Mouse (Mus musculus) layer of hippocampus, postnatal 14 days (tissue): ENCODE data around the gene Cntd1. TPM values are rescaled to one million over a fixed set of nuclear protein-coding genes. Genes with fewer than 3 reads are reported as not detected.
"Not testable (repeated sequence)": the region's sequence is repeated elsewhere in the genome, so short reads cannot be mapped to it uniquely, and the experiment has no call there.

Experiments
- DNase-seq, 2 experiments: peaks; one replicate each; pipeline ENCODE4 v3.0.0; 2021 to 2022; ENCODE audit warnings: low spot score in 2 of 2, mixed read lengths in 1 of 2
- total RNA-seq, 2 experiments: library from RNA; stranded (reverse); gene quantifications; 2 replicates each; pipeline ENCODE4 v1.2.3; 2021

Gene Cntd1
- total RNA-seq, 2 experiments from 2014 or later, result 0.33 to 0.46 TPM

DNA sequence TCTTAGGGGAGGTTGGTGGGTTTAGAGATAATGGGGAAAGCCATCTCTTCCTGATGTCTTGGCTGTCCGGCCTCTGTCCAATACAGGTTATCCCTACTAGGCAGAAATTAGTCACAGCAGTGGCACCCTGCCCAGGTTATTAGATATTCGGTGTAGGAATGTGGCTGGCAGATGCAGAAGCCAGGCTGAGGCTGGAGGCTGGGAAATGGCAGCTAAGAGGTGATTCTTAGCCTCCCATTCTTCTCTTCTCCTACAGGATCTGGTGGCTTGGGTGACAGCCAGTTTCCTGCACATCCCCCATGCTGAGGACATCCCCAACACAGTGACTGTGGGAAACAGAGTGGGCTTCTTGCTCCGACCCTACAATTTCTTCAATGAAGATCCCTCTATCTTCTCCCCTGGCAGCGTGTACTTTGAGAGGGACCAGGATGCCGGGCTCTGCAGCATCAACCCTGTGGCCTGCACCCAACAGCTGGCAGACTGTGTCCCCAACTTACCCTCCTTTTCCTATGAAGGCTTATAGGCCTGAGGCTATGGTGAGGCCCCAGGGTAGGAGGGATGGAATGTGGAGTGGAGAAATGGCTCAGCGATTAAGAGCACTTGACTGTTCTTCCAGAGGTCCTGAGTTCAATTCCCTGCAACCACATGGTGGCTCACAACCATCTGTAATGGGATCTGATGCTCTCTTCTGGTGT is 50.3 kb downstream of the Cntd1 start:
- DNase-seq, result no peak

GRCm38 (mm10) chr11:101330371-101330924 is 51.6 kb downstream of the Cntd1 start, which contains the start of gene Aoc3:
Gene Aoc3, plus strand, starts transcription at chr11:101330605.
- DNase-seq, result no peak

- not testable (repeated sequence) for DNase-seq
Observed at GRCm38 (mm10) chr11:101330961-101331360, 52.1 kb downstream of the Cntd1 start.

DNA sequence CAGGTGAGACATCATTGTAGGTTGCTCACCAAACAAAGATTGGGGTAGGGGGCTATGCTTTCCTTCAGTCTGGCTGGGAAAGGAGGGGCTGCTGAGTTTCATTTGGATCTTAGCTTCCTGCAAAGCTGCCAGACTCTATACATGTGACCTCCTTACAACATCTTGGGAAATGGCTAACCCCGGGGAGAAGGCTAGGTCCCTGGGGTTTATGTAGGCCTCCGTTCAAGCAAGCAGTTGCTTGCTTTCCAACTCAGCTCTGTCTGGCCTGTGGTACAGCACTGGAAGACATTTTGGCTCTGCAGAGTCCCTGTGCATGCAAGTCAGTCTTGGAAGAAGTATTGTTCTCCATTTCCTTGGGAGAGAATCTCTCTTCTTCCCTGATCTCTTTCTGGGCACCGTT is 53.7 kb downstream of the Cntd1 start:
- no peak for DNase-seq

GRCm38 (mm10) chr11:101334023-101334422 is 55.2 kb downstream of the Cntd1 start:
- no peak for DNase-seq

DNA sequence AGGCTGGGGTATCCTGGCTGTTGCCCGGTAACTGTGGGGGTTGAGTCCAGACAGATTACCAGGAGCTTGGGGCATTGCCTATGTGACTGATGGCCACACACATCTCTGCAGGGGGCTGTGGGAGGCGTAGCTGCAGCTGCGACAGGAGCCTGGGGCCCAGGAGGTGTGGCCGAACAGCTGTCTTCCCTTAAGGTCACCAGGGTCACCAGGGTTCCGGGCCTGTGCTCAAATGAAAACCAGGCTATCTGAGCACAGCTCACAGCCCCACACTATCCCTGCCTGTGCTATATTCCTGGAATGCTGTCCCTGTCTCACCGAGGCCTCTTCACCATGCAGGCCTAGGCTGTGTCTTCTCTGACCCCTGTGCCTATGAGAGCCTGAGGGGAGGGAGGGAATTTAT is 55.7 kb downstream of the Cntd1 start:
- DNase-seq, result no peak

DNA sequence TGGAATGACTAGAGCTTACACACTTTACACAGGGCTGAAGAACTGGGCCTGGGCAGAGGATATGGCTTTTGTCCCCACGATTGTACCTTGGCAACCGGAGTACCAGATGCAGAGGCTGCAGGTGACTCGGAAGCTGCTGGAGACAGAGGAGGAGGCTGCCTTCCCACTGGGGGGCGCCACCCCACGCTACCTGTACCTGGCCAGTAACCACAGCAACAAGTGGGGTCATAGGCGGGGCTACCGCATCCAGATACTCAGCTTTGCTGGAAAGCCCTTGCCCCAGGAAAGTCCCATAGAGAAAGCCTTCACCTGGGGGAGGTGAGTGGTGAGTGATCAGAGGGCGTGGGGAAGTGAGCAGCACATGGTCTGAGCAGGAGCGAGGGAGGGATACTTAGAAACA is 56.9 kb downstream of the Cntd1 start:
- DNase-seq, result no peak

DNA sequence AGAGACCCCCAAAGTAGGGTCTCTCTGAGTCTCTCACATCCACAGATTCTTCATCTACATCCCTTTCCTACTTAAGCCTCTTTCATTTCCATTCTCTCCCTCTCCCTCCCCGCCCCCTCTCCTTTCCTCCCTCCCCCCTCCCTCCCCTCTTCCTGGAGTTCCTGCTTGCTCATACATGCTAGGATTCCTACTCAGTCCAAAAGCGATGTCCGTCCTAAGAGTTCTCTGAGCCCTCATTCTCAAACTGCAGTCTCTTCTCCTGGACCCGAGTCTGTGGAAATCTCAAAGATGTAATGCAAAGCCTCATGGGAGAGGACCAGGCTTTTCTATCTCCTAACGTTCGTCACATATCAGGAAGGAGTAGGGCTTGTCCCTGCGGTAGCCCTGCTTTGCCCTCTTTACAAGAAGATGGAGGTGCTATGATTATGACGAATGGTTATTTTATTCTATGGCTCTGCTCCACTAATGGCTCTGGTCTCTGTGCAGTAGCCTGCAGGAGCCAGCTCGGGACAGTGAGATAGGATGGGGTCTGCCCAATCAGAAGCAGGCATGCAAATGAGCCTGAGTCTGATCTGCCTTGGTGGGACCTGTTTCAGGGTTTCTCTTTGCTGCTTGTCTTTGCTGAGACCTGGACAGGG is 59.4 kb downstream of the Cntd1 start:
- DNase-seq, result no peak

Other genes starting within 250 kb of the Cntd1 start
- 10 to 100 TPM in 1 of 2 experiments, 1 to 10 TPM in 1; 9.3 to 10.3 TPM for gene Naglu, start 209.0 kb upstream of the Cntd1 start, total RNA-seq
- gene Hsd17b1, start 200.6 kb upstream of the Cntd1 start, total RNA-seq, result under 1 TPM; 0.38 to 0.81 TPM
- 10 to 100 TPM; 32.6 to 35.7 TPM for gene Coasy, start 196.4 kb upstream of the Cntd1 start, total RNA-seq
- 10 to 100 TPM; 46.3 to 49.6 TPM for gene Mlx, start 191.7 kb upstream of the Cntd1 start, total RNA-seq
- 1 to 10 TPM; 2.7 to 4.9 TPM for gene Psmc3ip, start 183.6 kb upstream of the Cntd1 start, total RNA-seq
- 10 to 100 TPM; 57.1 to 61.1 TPM for gene Retreg3, start 159.1 kb upstream of the Cntd1 start, total RNA-seq
- gene Tubg1, start 159.1 kb upstream of the Cntd1 start, total RNA-seq, result 10 to 100 TPM; 48.9 to 52.6 TPM
- gene Tubg2, start 123.1 kb upstream of the Cntd1 start, total RNA-seq, result 10 to 100 TPM; 36.7 to 41.0 TPM
- gene Cntnap1, start 108.5 kb upstream of the Cntd1 start, total RNA-seq, result 100 to 1,000 TPM; 137 to 149 TPM
- gene Plekhh3, start 107.7 kb upstream of the Cntd1 start, total RNA-seq, result 10 to 100 TPM; 14.2 to 16.1 TPM
- under 1 TPM in 1 of 2 experiments, not detected in 1; 0.18 TPM for gene Ccr10, start 103.6 kb upstream of the Cntd1 start, total RNA-seq
- 10 to 100 TPM; 38.2 to 40.0 TPM for gene Ezh1, start 52.5 kb upstream of the Cntd1 start, total RNA-seq
- 10 to 100 TPM; 74.0 to 75.7 TPM for gene Ramp2, start 33.0 kb upstream of the Cntd1 start, total RNA-seq
- gene Vps25, start 25.3 kb upstream of the Cntd1 start, total RNA-seq, result 10 to 100 TPM; 72.3 to 80.9 TPM
- gene Wnk4, start 18.4 kb upstream of the Cntd1 start, total RNA-seq, result 1 to 10 TPM; 6.9 to 9.4 TPM
- 10 to 100 TPM; 82.2 to 93.7 TPM for gene Coa3, start 102 bp downstream of the Cntd1 start, total RNA-seq
- 100 to 1,000 TPM; 182 to 185 TPM for gene Becn1, start 23.3 kb downstream of the Cntd1 start, total RNA-seq
- 100 to 1,000 TPM; 103 to 114 TPM for gene Psme3, start 37.2 kb downstream of the Cntd1 start, total RNA-seq
- 1 to 10 TPM; 4.8 to 5.4 TPM for gene Aoc2, start 46.1 kb downstream of the Cntd1 start, total RNA-seq
- 1 to 10 TPM; 1.6 to 2.7 TPM for gene Aoc3, start 51.6 kb downstream of the Cntd1 start, total RNA-seq
- gene G6pc, start 88.5 kb downstream of the Cntd1 start, total RNA-seq, result under 1 TPM in 1 of 2 experiments, not detected in 1; 0.14 TPM
- 10 to 100 TPM; 41.9 to 43.7 TPM for gene Aarsd1, start 138.6 kb downstream of the Cntd1 start, total RNA-seq
- 1 to 10 TPM; 4.8 to 5.7 TPM for gene Gm27029, start 145.8 kb downstream of the Cntd1 start, total RNA-seq
- 10 to 100 TPM; 29.7 to 30.1 TPM for gene Rundc1, start 146.1 kb downstream of the Cntd1 start, total RNA-seq
- gene Ptges3l, start 146.3 kb downstream of the Cntd1 start, total RNA-seq, result 1 to 10 TPM; 3.2 to 4.8 TPM
- 10 to 100 TPM; 45.9 to 49.9 TPM for gene Rpl27, start 163.3 kb downstream of the Cntd1 start, total RNA-seq
- gene Ifi35, start 169.4 kb downstream of the Cntd1 start, total RNA-seq, result 1 to 10 TPM; 2.6 to 3.1 TPM
- 100 to 1,000 TPM; 210 to 231 TPM for gene Rnd2, start 186.0 kb downstream of the Cntd1 start, total RNA-seq
- gene Vat1, start 187.2 kb downstream of the Cntd1 start, total RNA-seq, result 10 to 100 TPM; 53.0 to 64.9 TPM